ENCODE assay signal across 24 mouse cellular contexts in the genomic region with DNA sequence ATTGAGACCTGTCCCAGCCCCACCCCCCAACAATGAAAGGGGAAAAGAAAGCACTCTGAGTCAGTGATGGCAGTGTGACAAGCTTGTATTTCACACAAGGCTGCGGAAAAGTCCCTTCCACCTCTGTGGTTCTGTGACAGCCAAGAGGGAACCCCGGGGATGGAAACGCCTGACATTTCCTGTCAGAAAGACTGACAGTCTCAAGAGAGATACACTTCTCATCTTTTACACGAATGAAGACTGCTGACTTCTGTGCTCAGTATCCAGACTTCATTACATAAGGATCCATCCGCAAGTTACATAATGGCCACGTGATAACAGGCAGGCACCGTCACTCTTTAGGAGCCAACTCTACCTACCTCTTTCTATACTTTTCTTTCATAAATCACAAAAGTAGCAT. TPM values are rescaled to one million over a fixed set of nuclear protein-coding genes. Genes with fewer than 3 reads are reported as not detected.
DNase-seq lines count a peak whose midpoint lies in the region; ATAC-seq and TF ChIP-seq lines count a peak whose summit lies in the region.
"Had no signal": no experiment of that assay in that cellular context is flagged by ENCODE, and none has a peak within 500 bp of the region (broad histone marks: within the 10 kb centered on the region; RNA-seq: fewer than 3 reads in every experiment).

No protein-coding gene starts in this region.

- H3K9me3 ChIP-seq in kidney, embryonic 15.5 days (replicated peaks) = no peaks in the 10 kb centered on the region
- H3K9me3 ChIP-seq: embryonic facial prominence, embryonic 12.5 days; heart, embryonic 12.5 days; neural tube, embryonic 12.5 days had no signal

- no peak for TF ChIP-seq CTCF in kidney, adult 2 months (conservative IDR thresholded peaks at IDR 0.05; ENCODE audit: insufficient read depth, insufficient read length, low read depth, low read length)
- TF ChIP-seq CTCF in cortical plate, adult 2 months (IDR thresholded peaks at IDR 0.05; ENCODE audit: extremely low read depth, insufficient read depth, low read length) = no peak

- 78% methylated on average over 7 of the region's 7 CpGs for WGBS in kidney, adult 2 months
- 90% methylated on average over 7 of the region's 7 CpGs for WGBS in kidney, embryonic 15.5 days

- H3K9ac ChIP-seq in kidney, embryonic 15.5 days = no peak overlapping the region
- H3K9ac ChIP-seq: embryonic facial prominence, embryonic 12.5 days; heart, embryonic 12.5 days; hindbrain, embryonic 14.5 days; neural tube, embryonic 12.5 days had no signal

- no peaks in the 10 kb centered on the region for H3K36me3 ChIP-seq in kidney, adult 2 months (ENCODE audit: control insufficient read depth, insufficient read depth, low read length)
- H3K36me3 ChIP-seq in kidney, embryonic 15.5 days = no peaks in the 10 kb centered on the region
- H3K36me3 ChIP-seq in splenic B cell, adult 2 months (ENCODE audit: control insufficient read depth, insufficient read depth, low read length, poor library complexity, severe bottlenecking) = no peaks in the 10 kb centered on the region
- H3K36me3 ChIP-seq: neural tube, embryonic 12.5 days had no signal

- intact Hi-C loops in heart, postnatal 36 days (cut with DNase I) = no loop called here

- H3K4me3 ChIP-seq in kidney, adult 2 months (ENCODE audit: insufficient read depth, low read depth, low read length) = no peak overlapping the region
- no peak overlapping the region for H3K4me3 ChIP-seq in kidney, embryonic 15.5 days (replicated peaks)
- H3K4me3 ChIP-seq in cortical plate, adult 2 months (ENCODE audit: insufficient read depth, low read length) = no peak overlapping the region
- H3K4me3 ChIP-seq: embryonic facial prominence, embryonic 12.5 days; erythroblast, embryonic 14.5 days; heart, embryonic 12.5 days; neural tube, embryonic 12.5 days had no signal

- no peak overlapping the region for H3K4me2 ChIP-seq in kidney, embryonic 15.5 days
- H3K4me2 ChIP-seq: embryonic facial prominence, embryonic 12.5 days; heart, embryonic 12.5 days; hindbrain, embryonic 14.5 days; neural tube, embryonic 12.5 days had no signal

- H3K27me3 ChIP-seq in kidney, adult 2 months (replicated peaks; ENCODE audit: control insufficient read depth, insufficient read depth, low read length) = no peaks in the 10 kb centered on the region
- H3K27me3 ChIP-seq in kidney, embryonic 15.5 days = no peaks in the 10 kb centered on the region
- no peaks in the 10 kb centered on the region for H3K27me3 ChIP-seq in splenic B cell, adult 2 months (ENCODE audit: control insufficient read depth, insufficient read depth, low read length, poor library complexity, severe bottlenecking)
- H3K27me3 ChIP-seq: embryonic facial prominence, embryonic 12.5 days; heart, embryonic 12.5 days; neural tube, embryonic 12.5 days had no signal

- TF ChIP-seq POLR2A in kidney, adult 2 months (IDR thresholded peaks at IDR 0.05; ENCODE audit: low read depth, low read length) = no peak
- no peak for TF ChIP-seq POLR2A in cortical plate, adult 2 months (IDR thresholded peaks at IDR 0.05; ENCODE audit: extremely low read depth, insufficient read depth, low read length)

- peaks cover 6% of the 10 kb centered on the region; the same call in 1 of the 2 replicates for H3K4me1 ChIP-seq in kidney, adult 2 months (ENCODE audit: control insufficient read depth, insufficient read depth, low read length)
- peaks cover 14% of the 10 kb centered on the region for H3K4me1 ChIP-seq in kidney, embryonic 15.5 days
- no peaks in the 10 kb centered on the region for H3K4me1 ChIP-seq in cortical plate, adult 2 months (ENCODE audit: control insufficient read depth, insufficient read depth, low read length)

- no peak overlapping the region for H3K27ac ChIP-seq in kidney, adult 2 months (ENCODE audit: insufficient read depth, low read depth, low read length)
- no peak overlapping the region for H3K27ac ChIP-seq in kidney, embryonic 15.5 days
- peak overlapping the region; percentile 55 for H3K27ac ChIP-seq in cortical plate, adult 2 months (ENCODE audit: insufficient read depth, low read length)
- H3K27ac ChIP-seq: embryonic facial prominence, embryonic 12.5 days; hindbrain, embryonic 14.5 days; neural tube, embryonic 12.5 days had no signal

- peak; percentile 32 for DNase-seq in kidney, adult 2 months
- DNase-seq in right cerebral cortex, adult 2 months (ENCODE audit: low spot score in 2 of 2) = peak; percentile 46 to 55
- no peak for DNase-seq in right cerebral cortex, postnatal 25 days
- peak; percentile 46 for DNase-seq in splenic B cell, adult 2 months (ENCODE audit: low read depth, low spot score)
- no peak for DNase-seq in adrenal gland, postnatal 4 days (ENCODE audit: low spot score in 2 of 2)
- no peak for DNase-seq in heart, postnatal 36 days
- DNase-seq: adrenal gland, postnatal 14 days; cerebellum, adult 2 months; heart, adult 11 months; heart, postnatal 14 days; left cerebral cortex, postnatal 4 days; liver; lung, adult 18-20 months; thymus, postnatal 14 days had no signal

- no peak for ATAC-seq in kidney, embryonic 15.5 days (replicated peaks; ENCODE audit: low FRiP score)
- ATAC-seq: forebrain, embryonic 14.5 days; intestine, embryonic 16.5 days; midbrain, embryonic 16.5 days had no signal

RNA-seq across cellular contexts. Expression of a gene that starts 3.8 kb away (rescaled TPM):
- polyA plus RNA-seq in kidney, adult 2 months (2012; rRNA removed) = 26.5 and 31.5 TPM in 2 replicates
- polyA plus RNA-seq in kidney, embryonic 15.5 days (2015; fragmentation: Nextera tagmentation; extraction: Ambion mirVana) = 17.8 and 17.9 TPM in 2 replicates
- polyA plus RNA-seq in cortical plate, adult 2 months (2012; rRNA removed) = 62.9 and 63.2 TPM in 2 replicates
- 10 to 100 TPM; 33.9 TPM for total RNA-seq in adrenal gland, postnatal 4 days (2021)
- total RNA-seq in heart, postnatal 36 days (2021) = 10 to 100 TPM; 13.6 to 14.6 TPM

RNA-seq across cellular contexts. Expression of a gene that starts 4.0 kb away (rescaled TPM):
- 97.9 and 98.2 TPM in 2 replicates for polyA plus RNA-seq in kidney, adult 2 months (2012; rRNA removed)
- polyA plus RNA-seq in kidney, embryonic 15.5 days (2015; fragmentation: Nextera tagmentation; extraction: Ambion mirVana) = 89.9 and 91.9 TPM in 2 replicates
- polyA plus RNA-seq in cortical plate, adult 2 months (2012; rRNA removed) = 98.0 and 102 TPM in 2 replicates
- total RNA-seq in adrenal gland, postnatal 4 days (2021) = 10 to 100 TPM; 65.0 to 66.6 TPM
- 10 to 100 TPM; 68.2 to 70.1 TPM for total RNA-seq in heart, postnatal 36 days (2021)

RNA-seq across cellular contexts. Expression of a gene that starts 41.6 kb away (rescaled TPM):
- 10.4 and 13.2 TPM in 2 replicates for polyA plus RNA-seq in kidney, adult 2 months (2012; rRNA removed)
- polyA plus RNA-seq in kidney, embryonic 15.5 days (2015; fragmentation: Nextera tagmentation; extraction: Ambion mirVana) = 34.3 and 37.7 TPM in 2 replicates
- polyA plus RNA-seq in cortical plate, adult 2 months (2012; rRNA removed) = 1.4 and 1.8 TPM in 2 replicates
- total RNA-seq in adrenal gland, postnatal 4 days (2021) = 10 to 100 TPM; 13.2 to 14.8 TPM
- total RNA-seq in heart, postnatal 36 days (2021) = 1 to 10 TPM; 1.5 to 2.0 TPM
- polyA plus RNA-seq: erythroblast, embryonic 14.5 days had no signal

Comparison
In these comparisons a context has a peak if more than half of its experiments do, and no peak if none do; other contexts are left out.
1. DNase-seq: peak in kidney, adult 2 months (single experiment), right cerebral cortex, adult 2 months (2 of 2) and splenic B cell, adult 2 months (single experiment); none in right cerebral cortex, postnatal 25 days (single experiment), adrenal gland, postnatal 4 days (0 of 2) and heart, postnatal 36 days (0 of 2).